Mouse (Mus musculus) thymus, postnatal 36 days (tissue): ENCODE results near the gene Tax1bp1.
"Not testable (repeated sequence)": the region's sequence is repeated elsewhere in the genome, so short reads cannot be mapped to it uniquely, and the experiment has no call there.

ENCODE experiments used
- DNase-seq, 2 experiments: peaks; one replicate each; pipeline ENCODE4 v3.0.0; 2022; ENCODE audit warnings: mixed read lengths in 2 of 2

The Tax1bp1 gene

DNA sequence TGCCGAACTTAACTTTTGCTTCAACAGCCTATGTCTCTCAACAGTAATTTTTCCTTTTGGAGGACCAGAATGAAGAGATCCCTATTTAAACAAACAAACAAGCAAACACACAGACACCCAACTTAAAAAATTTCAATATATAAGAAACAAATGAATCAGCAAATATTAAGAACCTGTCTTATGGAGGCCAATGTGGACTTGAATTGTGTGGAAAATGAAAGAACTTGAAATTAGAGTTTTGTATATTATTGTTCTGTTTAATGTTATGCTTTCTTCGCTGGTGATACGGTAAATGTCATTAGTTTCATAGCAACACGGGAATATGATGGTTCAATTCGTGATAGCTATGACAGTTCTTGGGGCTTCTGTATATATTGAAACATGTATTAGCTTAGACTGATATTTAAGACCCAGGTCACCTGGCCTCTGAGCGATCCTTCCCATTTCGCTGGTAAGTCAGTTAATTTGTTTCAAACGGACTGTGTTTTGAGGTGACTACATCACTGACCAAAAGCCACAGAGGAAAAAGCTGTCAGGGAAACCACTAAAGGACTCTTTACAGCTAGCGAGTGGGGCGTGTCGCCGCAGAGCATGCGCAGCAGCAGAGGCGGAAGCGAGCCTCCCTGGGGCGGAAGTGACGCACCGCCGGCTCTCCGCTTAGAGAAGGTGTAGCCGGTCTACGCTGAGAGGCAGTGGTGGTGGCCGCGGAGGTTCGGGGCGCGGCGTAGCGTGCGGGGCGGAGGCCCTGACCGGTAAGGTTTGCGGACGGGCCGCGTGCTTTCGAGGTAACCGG lies at the start of gene Tax1bp1:
Gene Tax1bp1 (plus strand): TSS at position 626 of the 793 bp plus-strand sequence.
- DNase-seq: peak; percentile 91 to 94

DNA sequence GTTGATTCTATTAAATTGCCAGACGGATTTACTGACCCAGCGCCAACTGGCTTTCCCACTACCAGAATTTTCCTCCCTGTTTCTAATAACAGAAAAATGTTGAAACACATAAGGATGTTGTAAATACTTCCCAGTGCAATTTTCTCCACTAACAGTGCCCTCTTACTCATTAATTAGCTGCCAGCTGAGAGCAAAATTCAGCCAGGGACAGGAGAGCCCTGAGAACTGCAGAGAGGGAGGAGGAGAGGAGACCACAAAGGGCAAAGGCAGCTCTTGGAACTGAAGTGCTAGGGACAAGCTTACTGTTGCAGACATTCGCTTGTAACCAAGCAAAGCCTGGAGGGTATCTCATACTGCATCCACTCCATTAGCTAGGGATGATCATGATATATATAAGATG lies 45.9 kb upstream of the Tax1bp1 start:
- no peak for DNase-seq

DNA sequence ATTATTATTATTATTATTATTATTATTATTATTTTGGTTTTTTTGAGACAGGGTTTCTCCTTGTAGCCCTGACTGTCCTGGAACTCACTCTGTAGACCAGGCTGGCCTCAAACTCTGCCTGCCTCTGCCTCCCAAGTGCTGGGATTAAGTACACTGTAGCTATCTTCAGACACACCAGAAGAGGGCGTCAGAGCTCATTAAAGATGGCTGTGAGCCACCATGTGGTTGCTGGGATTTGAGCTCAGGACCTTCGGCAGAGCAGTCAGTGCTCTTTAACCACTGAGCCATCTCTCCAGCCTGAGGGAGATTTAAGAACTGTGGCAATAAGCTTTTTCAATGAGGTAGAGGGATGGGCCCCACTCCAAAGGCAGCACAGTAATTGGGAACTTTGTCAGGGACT lies 43.7 kb upstream of the Tax1bp1 start:
- DNase-seq: not testable (repeated sequence)

DNA sequence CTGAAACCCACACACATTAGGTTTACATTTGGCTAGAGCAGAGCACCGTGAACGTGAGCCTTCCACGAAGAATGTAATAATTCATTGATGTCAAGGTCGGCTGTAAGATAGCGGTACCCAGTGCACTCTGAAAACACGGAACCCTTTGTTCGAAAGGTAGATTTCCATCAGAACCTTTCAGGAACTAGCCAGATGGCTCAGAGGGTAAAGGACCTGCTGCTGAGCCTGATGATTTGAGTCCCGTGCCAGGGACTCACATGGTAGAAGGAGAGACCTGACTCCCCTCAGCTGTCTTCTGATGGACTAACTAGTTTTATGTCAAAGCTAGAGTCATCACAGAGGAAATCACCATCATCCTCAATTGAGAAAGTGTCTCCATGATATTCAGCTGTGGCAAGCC lies 41.7 kb upstream of the Tax1bp1 start:
- DNase-seq: no peak

DNA sequence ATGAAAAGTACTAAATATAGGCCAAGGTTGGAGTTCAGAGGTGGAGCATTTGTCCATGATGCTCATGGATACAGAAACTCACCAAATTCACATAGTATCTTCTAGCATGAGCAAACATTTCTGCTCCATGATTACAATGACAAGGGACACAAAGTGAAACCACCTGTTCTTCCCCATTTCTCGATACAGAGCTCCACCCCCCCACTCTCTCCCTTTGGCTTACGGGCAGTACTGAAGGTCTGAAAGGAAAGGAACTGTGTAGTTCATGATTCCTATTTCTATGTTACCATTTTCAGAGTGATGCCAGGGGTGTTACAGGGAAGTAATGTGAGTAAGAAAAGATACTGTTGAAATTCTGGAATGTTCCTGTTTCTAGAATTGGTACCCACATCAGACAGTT lies 41.0 kb upstream of the Tax1bp1 start:
- no peak for DNase-seq

DNA sequence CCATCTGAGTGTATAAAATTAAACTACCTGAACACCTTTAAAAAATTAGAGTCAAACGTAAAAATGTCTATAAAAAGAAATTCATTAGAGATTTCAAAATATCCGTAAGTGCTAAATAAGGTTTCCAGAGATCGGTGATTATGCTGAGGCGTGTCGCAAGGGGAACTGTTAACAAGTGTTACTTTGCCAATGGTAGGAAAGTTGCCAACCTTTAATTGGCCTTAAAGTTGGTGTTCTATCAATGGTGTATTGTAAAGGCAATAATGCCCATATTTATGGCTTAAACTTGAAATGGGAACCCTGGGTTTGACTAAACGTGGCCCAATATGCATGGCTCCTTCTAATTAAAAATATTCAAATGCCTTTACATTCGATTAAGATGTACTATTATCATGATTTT lies 39.8 kb upstream of the Tax1bp1 start:
- DNase-seq: no peak

DNA sequence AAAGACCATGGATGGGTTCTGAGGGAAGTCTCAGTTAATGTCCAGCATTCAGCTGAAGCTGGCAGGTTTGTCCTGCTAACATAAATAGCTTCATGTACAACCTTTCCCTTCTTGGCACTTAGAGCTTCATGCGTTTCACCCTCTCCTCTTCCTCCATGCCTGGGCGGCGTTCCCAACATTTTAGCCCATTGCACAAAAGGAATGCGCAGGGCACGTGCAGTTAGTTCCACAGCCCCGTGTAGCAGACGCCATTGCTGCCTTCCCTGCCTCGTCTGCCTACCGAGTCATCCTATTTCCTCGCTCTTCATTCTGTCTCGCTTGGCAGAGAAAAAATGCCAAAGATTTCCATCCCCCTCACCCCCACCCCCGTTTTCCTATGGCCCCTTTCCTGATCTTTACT lies 39.0 kb upstream of the Tax1bp1 start:
- DNase-seq: no peak

DNA sequence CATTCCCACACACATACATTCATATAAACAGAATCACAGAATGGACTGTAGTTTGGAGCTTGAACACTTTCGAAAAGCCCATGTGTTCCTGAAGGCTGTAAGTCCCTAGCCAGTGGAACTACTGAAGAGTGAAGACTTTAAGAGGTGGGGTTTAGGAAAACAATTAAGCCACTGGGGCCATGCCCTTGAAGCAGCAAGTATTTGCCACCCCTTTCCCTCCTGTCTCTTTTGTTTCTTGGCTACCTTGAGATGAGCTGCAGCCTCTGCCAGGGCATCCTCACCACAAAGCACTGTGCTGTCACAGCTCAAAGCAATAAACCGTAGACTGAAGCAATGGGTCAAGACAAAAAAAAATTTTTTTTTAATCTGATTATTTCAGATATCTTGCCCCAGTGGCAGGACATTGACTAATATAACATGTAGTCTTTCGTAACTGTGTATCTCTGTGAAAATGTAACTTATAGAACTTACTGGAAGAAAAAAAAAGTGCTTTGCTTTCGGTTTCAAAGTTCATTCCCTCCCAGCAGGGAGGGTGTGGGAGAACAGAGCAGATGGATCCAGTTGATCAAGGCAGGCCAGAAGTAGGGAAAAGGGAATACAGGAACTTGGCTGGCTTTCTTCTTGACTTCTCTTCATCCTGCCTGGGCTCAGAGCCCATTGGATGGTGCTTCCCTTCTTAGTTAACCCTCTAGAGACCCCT lies 38.2 kb upstream of the Tax1bp1 start:
- no peak for DNase-seq

DNA sequence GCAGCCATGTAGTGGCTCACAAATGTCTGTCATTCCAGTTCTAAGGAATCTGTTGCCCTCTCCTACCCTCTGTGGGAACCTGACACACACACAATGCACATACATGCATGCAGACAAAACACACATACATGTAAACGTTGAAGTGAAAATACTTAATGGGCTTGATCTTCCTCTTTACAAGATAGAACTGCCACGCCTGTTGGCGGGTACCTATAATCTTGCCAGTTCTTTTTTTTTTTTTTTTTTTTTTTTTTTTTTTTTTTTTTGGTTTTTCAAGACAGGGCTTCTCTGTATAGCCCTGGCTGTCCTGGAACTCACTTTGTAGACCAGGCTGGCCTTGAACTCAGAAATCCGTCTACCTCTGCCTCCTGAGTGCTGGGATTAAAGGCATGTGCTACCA lies 36.0 kb upstream of the Tax1bp1 start:
- not testable (repeated sequence) for DNase-seq

DNA sequence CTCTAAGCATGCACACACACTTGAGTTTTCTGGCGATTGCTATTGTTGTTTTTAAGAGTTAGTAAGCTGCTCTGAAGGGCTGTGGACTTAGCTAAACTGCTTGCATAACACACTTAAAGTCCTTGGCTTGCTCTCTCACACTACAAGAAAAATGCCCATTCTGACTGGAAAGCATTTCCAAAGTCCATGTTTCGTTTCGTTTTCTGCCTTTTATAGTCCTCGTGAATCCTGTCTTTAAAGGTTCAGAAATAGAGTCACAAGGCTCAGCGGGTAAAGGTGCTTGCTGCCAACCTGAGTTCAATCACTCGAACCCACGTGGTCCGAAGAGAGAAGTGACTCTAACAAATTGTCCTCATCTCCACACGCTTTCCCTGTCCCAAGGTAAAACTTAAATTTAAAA lies 34.0 kb upstream of the Tax1bp1 start:
- no peak for DNase-seq

DNA sequence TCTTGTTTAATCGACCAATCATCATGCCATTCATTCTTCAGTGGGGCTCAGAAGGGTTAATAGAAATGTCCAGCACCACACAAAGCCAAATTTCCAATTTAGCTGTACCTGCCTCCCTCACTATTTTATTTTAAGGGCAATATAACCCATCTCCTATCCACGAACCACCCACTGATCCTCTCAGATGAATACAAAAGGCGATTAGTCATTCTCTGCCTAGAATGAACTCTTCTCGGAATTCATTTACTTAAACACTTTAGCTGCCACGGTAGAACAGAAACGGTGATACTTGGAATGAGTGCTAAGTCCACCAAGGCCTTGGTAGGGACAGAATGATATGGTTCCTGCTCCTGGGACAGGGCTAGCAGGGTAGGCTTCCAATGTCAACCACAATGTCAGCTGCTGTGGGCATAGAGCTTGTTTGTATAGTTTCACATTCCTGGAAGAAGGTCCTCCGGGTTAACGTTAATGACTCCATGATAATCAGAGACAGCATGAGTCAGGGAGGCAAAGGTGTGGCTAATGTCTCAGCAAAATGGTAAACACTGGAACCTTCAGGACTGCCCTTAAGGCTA lies 33.0 kb upstream of the Tax1bp1 start:
- DNase-seq: no peak

DNA sequence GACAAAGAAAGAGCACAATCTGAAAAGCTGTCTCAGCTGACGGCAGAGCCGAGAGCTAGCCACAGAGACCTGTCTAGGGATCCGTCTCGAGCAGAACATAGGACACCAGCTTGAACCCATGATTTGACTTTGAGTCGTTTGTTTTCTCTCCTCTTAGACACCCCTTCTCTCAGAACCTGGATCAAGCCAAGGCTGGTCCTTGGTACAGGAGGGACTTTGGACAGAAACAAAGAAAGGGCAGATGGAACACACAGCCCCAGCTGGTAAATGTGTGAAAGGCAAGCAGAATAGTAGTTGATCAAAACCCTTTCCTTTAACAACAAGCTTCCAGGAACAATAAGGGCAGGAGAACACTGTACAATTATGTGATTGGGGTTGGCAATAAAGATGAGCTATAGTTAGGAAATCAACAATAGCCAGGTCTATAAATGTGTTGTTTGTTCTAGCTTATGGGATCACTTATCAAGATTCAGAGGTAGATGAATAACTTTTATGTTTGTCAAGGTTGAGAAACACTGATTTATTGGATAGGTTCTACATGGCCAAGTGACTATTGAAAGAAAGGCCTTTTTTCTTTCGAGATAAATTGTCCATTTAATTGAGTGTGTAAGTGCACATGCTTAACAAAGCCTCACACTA lies 31.6 kb upstream of the Tax1bp1 start:
- DNase-seq: no peak

DNA sequence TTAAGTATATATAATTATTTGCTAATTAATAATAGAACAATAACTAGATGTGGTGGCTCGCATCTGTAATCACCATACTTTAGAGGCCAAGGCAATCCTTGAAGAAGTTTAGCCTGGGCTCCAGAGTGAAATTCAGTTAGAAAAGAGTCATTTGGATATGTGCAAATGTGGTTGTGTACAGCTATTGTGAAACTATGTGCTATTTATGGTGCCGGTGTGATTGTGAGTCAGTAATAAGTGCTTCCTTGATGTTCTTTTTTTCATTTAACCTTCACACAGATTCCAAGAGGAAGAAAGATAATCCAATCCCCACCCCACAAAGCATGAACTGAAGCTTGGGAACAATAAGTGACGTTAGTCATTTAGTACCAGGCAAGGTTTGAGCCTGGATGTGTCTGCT lies 30.9 kb upstream of the Tax1bp1 start:
- no peak for DNase-seq

DNA sequence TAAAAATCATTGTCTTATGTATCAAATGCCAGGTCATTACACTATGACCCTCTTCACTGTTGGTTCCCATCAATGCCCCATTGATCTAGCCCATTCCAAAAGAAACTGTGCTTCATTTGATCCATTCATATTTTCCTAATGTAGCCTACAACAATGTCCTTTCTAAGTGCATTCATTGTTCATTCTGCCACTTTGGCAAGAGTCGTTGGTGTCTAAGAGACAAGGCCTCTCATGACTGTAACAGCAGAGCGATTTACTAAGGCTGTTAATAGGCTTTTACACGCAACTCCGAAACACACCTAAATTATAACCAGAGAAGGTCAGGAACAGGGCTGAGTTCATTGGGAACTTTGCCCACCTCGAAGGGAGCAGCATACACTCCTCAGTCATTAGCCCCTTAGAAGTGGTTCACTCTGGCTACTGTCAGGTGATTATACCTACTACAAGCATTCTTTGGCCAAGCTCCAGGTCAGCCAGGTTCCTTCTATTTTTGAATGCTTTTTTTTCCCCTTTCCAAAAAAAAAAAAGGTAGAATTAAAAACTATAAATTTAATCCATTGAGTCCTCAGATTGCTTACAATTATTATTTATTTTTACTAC lies 26.5 kb upstream of the Tax1bp1 start:
- DNase-seq: no peak

DNA sequence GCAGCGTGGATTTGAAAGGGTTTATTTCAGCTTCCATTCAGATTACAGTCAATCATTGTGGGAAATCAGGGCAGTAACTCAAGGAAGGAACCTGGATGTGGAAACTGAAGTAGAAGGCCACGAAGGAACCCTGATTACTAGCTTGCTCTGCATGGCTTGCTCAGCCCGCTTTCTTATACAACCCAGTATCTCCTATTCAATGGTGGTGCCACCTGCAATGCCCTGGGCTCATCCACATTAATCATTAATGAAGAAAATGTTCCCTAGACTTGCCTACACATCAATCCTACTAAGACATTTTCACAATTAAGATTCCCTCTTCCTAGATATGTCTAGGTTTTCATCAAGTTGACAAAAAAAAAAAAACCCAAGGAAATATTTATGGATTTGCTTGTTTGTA lies 23.2 kb upstream of the Tax1bp1 start:
- DNase-seq: no peak

DNA sequence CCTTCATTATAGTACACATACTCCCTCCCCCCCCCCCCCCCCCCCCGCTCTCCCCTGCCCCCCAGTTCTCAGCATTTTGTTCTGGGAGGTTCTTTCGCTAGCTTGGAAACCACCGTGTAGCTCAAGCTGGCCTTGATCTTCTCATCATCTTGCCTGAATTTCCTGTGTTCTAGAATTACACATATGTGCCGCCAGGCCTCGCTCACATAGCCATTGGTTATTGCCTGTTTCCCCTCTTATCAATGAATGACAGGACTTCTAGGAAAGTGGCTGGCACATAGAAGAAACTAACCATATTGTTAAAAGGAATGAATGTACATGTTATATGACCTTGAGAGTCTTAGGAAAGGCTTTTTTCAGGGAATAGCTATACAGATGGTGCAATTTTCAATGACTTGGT lies 21.7 kb upstream of the Tax1bp1 start:
- no peak for DNase-seq

DNA sequence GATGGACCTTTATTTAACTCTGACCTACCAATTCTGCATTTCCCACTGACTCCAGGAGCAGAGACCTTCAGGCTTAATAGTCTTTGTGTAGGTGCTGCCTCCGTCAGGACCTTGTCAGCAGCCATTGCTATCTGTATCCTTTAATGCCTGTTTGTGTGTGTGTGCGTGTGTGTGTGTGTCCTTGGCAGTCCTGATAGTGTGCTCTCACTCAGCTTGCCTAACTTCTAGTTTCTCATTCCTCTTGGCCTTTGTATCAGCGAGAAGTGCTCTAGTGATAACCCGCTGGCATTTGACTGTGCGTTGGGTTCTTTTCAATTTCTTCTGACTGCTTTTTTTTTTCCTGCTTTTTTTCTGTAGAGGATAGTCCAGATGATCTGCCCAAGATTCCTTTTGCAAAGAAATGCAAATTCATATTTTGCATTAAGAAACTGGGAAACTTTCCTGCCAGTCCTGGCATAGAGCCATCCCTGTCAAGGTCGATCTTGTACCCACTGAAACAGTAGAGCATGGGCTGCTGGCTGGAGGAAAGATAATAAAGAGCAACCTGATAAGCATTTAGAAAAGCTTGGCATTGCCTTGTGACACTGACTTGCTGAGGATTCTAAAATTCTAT lies 21.0 kb upstream of the Tax1bp1 start:
- DNase-seq: no peak

DNA sequence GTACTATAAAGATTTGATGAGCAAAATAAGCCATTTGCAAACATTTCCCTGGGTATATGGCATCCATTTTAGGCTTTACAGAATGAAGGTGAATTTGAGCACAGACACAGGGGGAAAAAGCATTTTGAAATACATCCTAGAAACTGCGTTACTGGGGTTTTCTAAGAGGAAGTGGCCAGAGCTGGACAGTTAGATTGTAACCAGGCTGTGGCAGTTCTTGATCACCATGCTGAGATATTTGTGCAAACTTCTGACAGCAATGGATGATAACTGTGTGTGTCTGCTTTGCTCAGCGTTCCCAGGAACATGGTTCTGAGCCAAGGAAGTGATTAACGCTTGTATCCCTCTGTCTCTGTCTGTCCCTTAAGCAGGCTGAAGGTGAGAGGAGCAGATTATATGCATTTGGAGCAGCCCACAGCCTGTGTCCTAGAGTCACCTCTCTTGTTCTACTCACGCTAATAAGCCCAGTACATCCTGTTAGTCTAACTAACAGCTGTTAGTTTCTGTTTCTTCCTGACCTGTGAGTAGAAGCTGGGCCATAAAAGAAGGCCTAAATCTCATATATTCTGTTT lies 15.5 kb upstream of the Tax1bp1 start:
- DNase-seq: no peak

DNA sequence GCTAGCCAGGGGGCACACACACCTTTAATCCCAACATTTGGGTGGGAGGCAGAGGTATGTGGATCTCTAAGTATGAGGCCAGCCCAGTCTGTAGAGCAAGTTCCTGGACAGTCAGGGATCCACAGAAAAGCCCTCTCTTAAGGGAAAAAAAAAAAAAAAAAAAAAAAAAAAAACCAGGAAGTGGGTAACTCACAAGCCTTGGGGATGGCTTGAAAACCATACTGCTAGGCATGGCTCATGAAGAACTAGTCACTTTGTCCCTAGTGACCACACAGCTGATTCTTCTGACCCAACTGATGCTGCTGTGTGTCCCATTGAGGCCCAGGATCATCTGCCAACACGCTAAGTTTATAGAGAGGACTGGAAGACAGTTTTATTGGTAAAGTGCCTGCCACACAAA lies 14.5 kb upstream of the Tax1bp1 start:
- DNase-seq: no peak

DNA sequence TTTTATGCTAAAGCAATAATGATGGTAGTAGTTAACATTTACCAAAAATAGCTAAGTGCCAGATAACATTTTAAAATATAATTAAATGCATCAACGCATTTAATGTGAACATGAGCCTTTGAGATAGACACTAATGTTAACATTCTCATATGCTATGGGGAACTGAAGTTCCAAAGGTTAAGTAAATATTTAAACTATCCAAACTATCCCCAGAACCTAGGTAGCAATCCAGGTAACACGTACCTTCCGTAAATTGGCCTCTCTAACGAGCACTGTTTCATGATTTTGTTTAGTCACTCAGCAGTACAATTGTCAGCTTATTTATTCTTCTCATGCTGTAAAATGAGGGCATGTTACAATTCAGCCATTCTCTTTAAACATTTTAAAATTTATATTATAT lies 13.6 kb upstream of the Tax1bp1 start:
- no peak for DNase-seq

DNA sequence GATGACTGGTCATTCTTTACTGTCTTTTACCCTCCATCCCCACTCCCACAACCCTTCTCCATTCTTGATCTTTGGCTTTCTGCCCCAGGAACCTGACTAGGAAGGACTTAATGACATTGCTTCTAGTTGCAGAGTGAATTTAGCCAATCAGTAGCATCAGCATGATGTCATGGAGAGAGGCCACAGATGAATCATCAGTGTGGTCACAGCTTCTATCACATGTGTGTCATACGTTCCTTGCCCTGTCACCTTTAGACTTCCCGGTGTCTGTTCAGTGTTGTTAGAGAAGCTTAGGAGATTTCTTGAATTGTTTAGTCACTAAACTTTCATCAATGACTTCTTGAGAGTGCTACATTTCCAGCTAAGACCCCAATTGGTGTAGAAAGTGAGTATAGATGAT lies 10.3 kb upstream of the Tax1bp1 start:
- no peak for DNase-seq

DNA sequence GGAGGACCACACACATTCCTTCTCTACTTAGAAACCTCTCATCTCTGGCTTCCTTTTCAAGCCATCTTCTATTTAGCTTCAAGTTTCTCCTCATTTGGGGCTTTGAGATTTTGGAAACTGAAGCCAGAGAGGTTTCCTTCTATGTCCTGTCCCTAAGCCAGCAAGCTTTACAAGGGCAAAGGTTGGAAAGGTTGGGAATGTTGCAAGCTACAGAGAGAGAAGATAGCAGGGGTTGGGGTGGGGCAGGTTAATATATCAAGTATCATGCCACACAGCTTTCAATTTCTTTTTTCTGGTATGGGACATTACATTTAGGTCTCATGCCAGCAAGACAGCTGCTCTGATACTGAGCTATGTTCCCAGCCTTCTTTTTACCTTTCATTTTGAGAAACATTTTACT lies 8.2 kb upstream of the Tax1bp1 start:
- DNase-seq: no peak

DNA sequence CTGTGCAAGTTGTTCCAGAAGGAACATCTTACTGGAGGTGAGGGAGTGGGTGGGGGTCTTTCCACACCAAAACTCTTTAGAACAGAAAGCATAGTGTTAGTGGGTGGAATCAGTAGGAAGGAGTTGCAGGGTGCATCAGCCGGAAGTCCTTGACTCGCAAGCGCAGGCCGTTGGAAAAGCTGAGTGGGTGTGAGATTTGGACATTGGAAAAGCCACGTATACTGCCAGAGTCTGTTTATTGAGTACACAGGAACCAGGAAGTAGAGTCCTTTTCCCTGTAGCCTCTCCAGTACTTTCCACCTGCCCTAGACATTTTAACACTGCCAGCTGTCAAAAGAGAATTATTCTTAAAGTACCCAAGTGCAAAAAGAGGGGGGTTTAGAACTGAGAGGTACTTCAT lies 5.7 kb upstream of the Tax1bp1 start:
- DNase-seq: no peak
